Comparison of ENCODE assay signal across 30 mouse cellular contexts in the genomic region with DNA sequence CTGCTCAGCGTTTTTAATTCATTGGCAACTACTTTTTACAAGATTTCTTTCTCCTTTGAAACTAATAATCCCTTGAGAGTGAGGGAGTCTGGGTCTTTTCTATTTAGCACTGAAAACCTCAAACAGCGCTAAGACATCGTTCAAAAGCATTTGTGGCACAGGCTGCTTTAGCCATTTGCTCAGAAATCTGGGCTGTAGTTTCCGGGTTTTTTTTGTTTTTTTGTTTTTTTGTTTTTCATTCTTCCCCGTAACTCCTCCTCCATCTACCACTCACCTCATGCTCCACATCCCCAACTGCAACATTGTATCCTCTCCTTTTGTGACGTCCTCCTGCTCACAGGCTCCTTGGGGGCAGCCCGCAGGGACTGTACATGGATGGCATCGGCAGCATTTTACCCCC. TPM values are rescaled to one million over a fixed set of nuclear protein-coding genes. Genes with fewer than 3 reads are reported as not detected.
DNase-seq lines count a peak whose midpoint lies in the region; ATAC-seq and TF ChIP-seq lines count a peak whose summit lies in the region.
"Had no signal": no experiment of that assay in that cellular context is flagged by ENCODE, and none has a peak within 500 bp of the region (broad histone marks: within the 10 kb centered on the region; RNA-seq: fewer than 3 reads in every experiment).

No protein-coding gene starts in this region.

- H3K9me3 ChIP-seq in heart, postnatal 0 days (replicated peaks; ENCODE audit: control insufficient read depth, low read length): no peaks in the 10 kb centered on the region
- peaks cover 3% of the 10 kb centered on the region; the same call in 1 of the 2 replicates for H3K9me3 ChIP-seq in limb, embryonic 13.5 days
- H3K9me3 ChIP-seq: embryonic facial prominence, embryonic 13.5 days; heart, embryonic 12.5 days; hindbrain, embryonic 10.5 days; hindbrain, embryonic 15.5 days; intestine, embryonic 15.5 days; liver, embryonic 13.5 days; midbrain, embryonic 13.5 days; neural tube, embryonic 15.5 days had no signal

- no peaks in the 10 kb centered on the region for H3K4me1 ChIP-seq in heart, postnatal 0 days (ENCODE audit: control insufficient read depth, insufficient read depth)
- peaks cover 69% of the 10 kb centered on the region for H3K4me1 ChIP-seq in thymus, adult 2 months (replicated peaks; ENCODE audit: control insufficient read depth, insufficient read depth, low read length)
- peaks cover 11% of the 10 kb centered on the region for H3K4me1 ChIP-seq in limb, embryonic 13.5 days
- H3K4me1 ChIP-seq: heart, embryonic 12.5 days; hindbrain, embryonic 10.5 days; hindbrain, embryonic 15.5 days; intestine, embryonic 15.5 days; midbrain, embryonic 13.5 days; neural tube, embryonic 15.5 days had no signal

- peak overlapping the region; percentile 67; the same call in 1 of the 2 replicates for H3K27ac ChIP-seq in heart, postnatal 0 days (ENCODE audit: low read depth)
- H3K27ac ChIP-seq in thymus, adult 2 months (ENCODE audit: control insufficient read depth, insufficient read depth, low read length): peak overlapping the region; percentile 96
- H3K27ac ChIP-seq in limb, embryonic 13.5 days: no peak overlapping the region
- H3K27ac ChIP-seq: embryonic facial prominence, embryonic 13.5 days; heart, adult 2 months; hindbrain, embryonic 10.5 days; hindbrain, embryonic 15.5 days; intestine, embryonic 15.5 days; kidney, postnatal 0 days; liver, embryonic 13.5 days; macrophage; midbrain, embryonic 13.5 days; neural tube, embryonic 15.5 days had no signal

- H3K4me2 ChIP-seq in heart, postnatal 0 days (ENCODE audit: low read depth, low read length): no peak overlapping the region
- 0 out of 2 replicates have a peak overlapping the region, but pooled peaks have one; percentile 7 for H3K4me2 ChIP-seq in limb, embryonic 13.5 days (replicated peaks)
- H3K4me2 ChIP-seq: embryonic facial prominence, embryonic 13.5 days; heart, embryonic 12.5 days; hindbrain, embryonic 15.5 days; intestine, embryonic 15.5 days; liver, embryonic 13.5 days; midbrain, embryonic 13.5 days; neural tube, embryonic 15.5 days had no signal

- TF ChIP-seq CTCF in heart, postnatal 0 days (IDR thresholded peaks at IDR 0.05; ENCODE audit: low read depth): no peak
- TF ChIP-seq CTCF in thymus, adult 2 months (IDR thresholded peaks at IDR 0.05; ENCODE audit: borderline replicate concordance, control insufficient read depth, extremely low read depth, insufficient read depth, low read length, poor library complexity): no peak

- intact Hi-C loops in heart, postnatal 14 days (cut with DNase I): no loop called here

- no peak for ATAC-seq in heart, postnatal 0 days (ENCODE audit: insufficient read depth, low read depth)
- ATAC-seq in limb, embryonic 13.5 days (ENCODE audit: low FRiP score, low read depth): no peak
- ATAC-seq: forebrain, embryonic 16.5 days; intestine, embryonic 15.5 days; midbrain, embryonic 13.5 days had no signal

- H3K9ac ChIP-seq in heart, postnatal 0 days (replicated peaks; ENCODE audit: low read depth, low read length): no peak overlapping the region
- H3K9ac ChIP-seq in limb, embryonic 13.5 days: no peak overlapping the region
- H3K9ac ChIP-seq: embryonic facial prominence, embryonic 13.5 days; heart, embryonic 12.5 days; hindbrain, embryonic 15.5 days; intestine, embryonic 15.5 days; liver, embryonic 13.5 days; midbrain, embryonic 13.5 days; neural tube, embryonic 15.5 days had no signal

- no peak for TF ChIP-seq POLR2A in thymus, adult 2 months (IDR thresholded peaks at IDR 0.05; ENCODE audit: control insufficient read depth, extremely low read depth, insufficient read depth, low read length, poor library complexity)

- 81% methylated on average over 8 of the region's 8 CpGs for WGBS in heart, postnatal 0 days
- 36% methylated on average over 8 of the region's 8 CpGs for WGBS in thymus, adult 2 months
- WGBS in limb, embryonic 13.5 days: 57% methylated on average over 8 of the region's 8 CpGs

- no peaks in the 10 kb centered on the region for H3K27me3 ChIP-seq in heart, postnatal 0 days (ENCODE audit: control insufficient read depth, insufficient read depth, low read length)
- no peaks in the 10 kb centered on the region for H3K27me3 ChIP-seq in thymus, adult 2 months (ENCODE audit: control insufficient read depth, insufficient read depth, low read length)
- H3K27me3 ChIP-seq in limb, embryonic 13.5 days: no peaks in the 10 kb centered on the region
- H3K27me3 ChIP-seq: CH12.LX; embryonic facial prominence, embryonic 13.5 days; heart, embryonic 12.5 days; hindbrain, embryonic 15.5 days; intestine, embryonic 15.5 days; liver, embryonic 13.5 days; midbrain, embryonic 13.5 days; neural tube, embryonic 15.5 days had no signal

- TF ChIP-seq EP300 in heart, postnatal 0 days (IDR thresholded peaks at IDR 0.05; ENCODE audit: low read depth): no peak

- H3K36me3 ChIP-seq in heart, postnatal 0 days (replicated peaks; ENCODE audit: control insufficient read depth, insufficient read depth, low read length): no peaks in the 10 kb centered on the region
- H3K36me3 ChIP-seq in thymus, adult 2 months (ENCODE audit: control insufficient read depth, insufficient read depth, low read length): no peaks in the 10 kb centered on the region
- no peaks in the 10 kb centered on the region for H3K36me3 ChIP-seq in limb, embryonic 13.5 days
- H3K36me3 ChIP-seq: embryonic facial prominence, embryonic 13.5 days; heart, embryonic 12.5 days; hindbrain, embryonic 10.5 days; hindbrain, embryonic 15.5 days; intestine, embryonic 15.5 days; liver, embryonic 13.5 days; midbrain, embryonic 13.5 days; neural tube, embryonic 15.5 days had no signal

- no peak for DNase-seq in heart, postnatal 0 days (ENCODE audit: low spot score)
- no peak for DNase-seq in heart, postnatal 14 days
- DNase-seq in thymus, adult 2 months: no peak
- DNase-seq in thymus, postnatal 4 days: no peak
- DNase-seq in T-cell, adult 2 months (ENCODE audit: low spot score): peak; percentile 52
- no peak for DNase-seq in right cerebral cortex, adult 18-20 months
- DNase-seq in layer of hippocampus, adult 18-20 months (ENCODE audit: low spot score in 2 of 2): no peak
- DNase-seq: adrenal gland, postnatal 14 days; cerebellum, adult 11-12 months; cerebellum, adult 9-11 months; embryo, embryonic 11 days; heart, postnatal 10 days; kidney, adult 8-10 months; layer of hippocampus, adult 9-11 months; liver, embryonic 13.5 days; lung, adult 2 months; lung, postnatal 10 days had no signal

- no peak overlapping the region for H3K4me3 ChIP-seq in heart, postnatal 0 days (ENCODE audit: low read depth, low read length)
- H3K4me3 ChIP-seq in thymus, adult 2 months (ENCODE audit: control insufficient read depth, insufficient read depth, low read length): no peak overlapping the region
- H3K4me3 ChIP-seq in limb, embryonic 13.5 days: no peak overlapping the region
- H3K4me3 ChIP-seq: embryonic facial prominence, embryonic 13.5 days; heart, adult 2 months; heart, embryonic 12.5 days; hindbrain, embryonic 10.5 days; hindbrain, embryonic 15.5 days; intestine, embryonic 15.5 days; liver, embryonic 13.5 days; midbrain, embryonic 13.5 days; neural tube, embryonic 15.5 days had no signal

RNA-seq across cellular contexts. Expression of a gene that starts 56.5 kb away (rescaled TPM):
- total RNA-seq in heart, postnatal 0 days (2014; rRNA removed; ENCODE audit: low replicate concordance): 5.5 and 8.8 TPM in 2 replicates
- polyA plus RNA-seq in heart, postnatal 0 days (2015; fragmentation: Nextera tagmentation; extraction: Ambion mirVana): 8.5 and 10.0 TPM in 2 replicates
- 10 to 100 TPM; 11.6 to 14.9 TPM for total RNA-seq in heart, postnatal 14 days (2021)
- polyA plus RNA-seq in thymus, adult 2 months (2012; rRNA removed): 5.6 and 5.7 TPM in 2 replicates
- polyA plus RNA-seq in limb, embryonic 13.5 days (2015; fragmentation: Nextera tagmentation; extraction: Ambion mirVana): 16.2 and 17.0 TPM in 2 replicates
- 10 to 100 TPM; 46.8 to 47.8 TPM for total RNA-seq in layer of hippocampus, adult 18-20 months (2021)
